Mouse (Mus musculus) erythroblast, embryonic 14.5 days (primary cell): ENCODE measurements around the gene Celf6. TPM values are rescaled to one million over a fixed set of nuclear protein-coding genes. Genes with fewer than 3 reads are reported as not detected.

ENCODE experiments used
- H3K27me3 ChIP-seq: 2 replicates; pipeline ENCODE4 v1.6.1; 2012; ENCODE audit warnings: inconsistent platforms; ENCODE audit not compliant: control insufficient read depth
- H3K36me3 ChIP-seq: 2 replicates; pipeline ENCODE4 v1.6.1; 2012; ENCODE audit warnings: mild to moderate bottlenecking, inconsistent platforms; ENCODE audit not compliant: control insufficient read depth
- H3K4me1 ChIP-seq: 2 replicates; pipeline ENCODE4 v1.6.1; 2012; ENCODE audit warnings: inconsistent platforms; ENCODE audit not compliant: control insufficient read depth
- H3K4me3 ChIP-seq: replicated peaks from 2 replicates; pipeline ENCODE3; 2012; ENCODE audit warnings: moderate library complexity, mild to moderate bottlenecking, inconsistent platforms
- H3K9me3 ChIP-seq: 2 replicates; pipeline ENCODE4 v1.6.1; 2012; ENCODE audit warnings: low read length, inconsistent platforms, mixed read lengths; ENCODE audit not compliant: control insufficient read depth
- GATA1 ChIP-seq: IDR thresholded peaks from 2 replicates; pipeline ENCODE4 v1.6.1; 2012; ENCODE audit warnings: low read length, inconsistent platforms, mixed read lengths
- TAL1 ChIP-seq: IDR thresholded peaks from 3 replicates; pipeline ENCODE4 v1.6.1; 2012; ENCODE audit warnings: low read length, inconsistent platforms, mixed read lengths
- polyA plus RNA-seq: library from polyadenylated mRNA; stranded (reverse); fragments of >175 nt; gene quantifications from 2 replicates; pipeline ENCODE4 v1.2.3, GENCODE M21; 2012

The Celf6 gene
- polyA plus RNA-seq: not detected in 2 replicates

- no peak for TF ChIP-seq TAL1
- no peak; the same call in 1 of the 2 replicates for TF ChIP-seq GATA1
- Histone ChIP-seq H3K36me3 (no peaks in the 10 kb centered on the region), H3K9me3 (no peaks in the 10 kb centered on the region), H3K4me1 (peaks cover 15% of the 10 kb centered on the region), H3K4me3 (peak within 1 kb of the TSS; percentile 58), H3K27me3 (peaks cover 69% of the 10 kb centered on the region)
Measured at GRCm38 (mm10) chr9:59577844-59578504, at the start of gene Celf6. Gene Celf6, plus strand, starts transcription at chr9:59577917.

- no peak overlapping the region for H3K4me3 ChIP-seq
- no peaks in the 10 kb centered on the region for H3K9me3 ChIP-seq
- no peaks in the 10 kb centered on the region; the same call in 1 of the 2 replicates for H3K27me3 ChIP-seq
- H3K4me1 ChIP-seq: peaks cover 2% of the 10 kb centered on the region; the same call in 1 of the 2 replicates
- TF ChIP-seq GATA1 (no peak), TAL1 (no peak)
- no peaks in the 10 kb centered on the region for H3K36me3 ChIP-seq
Measured at GRCm38 (mm10) chr9:59528274-59528673, 49.4 kb upstream of the Celf6 start.

DNA sequence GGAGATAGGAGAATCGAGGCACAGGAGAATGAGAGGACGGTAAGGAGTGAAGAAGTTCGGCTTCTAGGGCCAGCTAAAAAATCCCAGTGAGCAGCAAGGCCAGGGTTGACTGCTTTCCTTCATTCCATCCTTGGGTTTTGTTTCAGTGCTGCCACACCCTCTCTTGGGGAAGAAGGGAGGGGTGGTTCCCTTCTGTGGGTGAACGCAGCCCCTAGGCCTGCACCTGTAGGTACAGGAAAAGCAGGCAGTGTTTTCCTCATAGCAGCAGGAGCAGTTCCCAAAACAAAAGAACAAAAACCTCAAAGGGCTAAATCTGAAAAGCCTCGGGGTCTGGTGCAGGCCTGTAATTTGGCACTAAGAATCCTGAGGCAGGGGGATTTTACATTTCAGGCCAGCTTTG is 46.1 kb upstream of the Celf6 start:
- Histone ChIP-seq H3K4me3 (no peak overlapping the region), H3K36me3 (no peaks in the 10 kb centered on the region), H3K27me3 (no peaks in the 10 kb centered on the region; the same call in none of the 2 replicates), H3K4me1 (peaks cover 2% of the 10 kb centered on the region; the same call in 1 of the 2 replicates), H3K9me3 (no peaks in the 10 kb centered on the region)
- TF ChIP-seq TAL1 (no peak), GATA1 (no peak)

DNA sequence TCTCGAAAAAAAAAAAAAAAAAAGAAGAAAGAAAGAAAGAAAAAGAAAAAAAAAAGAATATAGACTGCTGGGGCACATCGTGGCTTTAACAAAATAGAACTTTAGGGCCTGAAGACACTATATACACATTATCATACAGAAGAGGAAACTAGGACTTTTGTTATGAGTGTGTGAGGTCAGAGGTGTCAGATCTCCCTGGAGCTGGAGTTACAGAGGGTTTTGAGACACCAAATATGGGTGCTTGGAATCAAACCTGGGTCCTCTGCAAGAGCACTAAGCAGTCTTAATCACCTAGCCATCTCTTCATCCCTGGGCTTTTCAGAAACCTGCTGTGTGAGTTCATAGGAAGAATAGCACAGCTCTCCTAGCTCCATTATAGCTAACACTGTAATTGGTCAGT is 44.3 kb upstream of the Celf6 start:
- Histone ChIP-seq H3K9me3 (no peaks in the 10 kb centered on the region), H3K4me1 (no peaks in the 10 kb centered on the region), H3K4me3 (no peak overlapping the region), H3K36me3 (no peaks in the 10 kb centered on the region), H3K27me3 (peaks cover 9% of the 10 kb centered on the region)
- TF ChIP-seq GATA1: no peak
- TF ChIP-seq TAL1: no peak

GRCm38 (mm10) chr9:59533889-59534288 is 43.8 kb upstream of the Celf6 start:
- H3K4me1 ChIP-seq: no peaks in the 10 kb centered on the region
- no peak overlapping the region for H3K4me3 ChIP-seq
- peaks cover 11% of the 10 kb centered on the region for H3K27me3 ChIP-seq
- no peaks in the 10 kb centered on the region for H3K36me3 ChIP-seq
- no peaks in the 10 kb centered on the region for H3K9me3 ChIP-seq
- TF ChIP-seq GATA1 (no peak), TAL1 (no peak)

DNA sequence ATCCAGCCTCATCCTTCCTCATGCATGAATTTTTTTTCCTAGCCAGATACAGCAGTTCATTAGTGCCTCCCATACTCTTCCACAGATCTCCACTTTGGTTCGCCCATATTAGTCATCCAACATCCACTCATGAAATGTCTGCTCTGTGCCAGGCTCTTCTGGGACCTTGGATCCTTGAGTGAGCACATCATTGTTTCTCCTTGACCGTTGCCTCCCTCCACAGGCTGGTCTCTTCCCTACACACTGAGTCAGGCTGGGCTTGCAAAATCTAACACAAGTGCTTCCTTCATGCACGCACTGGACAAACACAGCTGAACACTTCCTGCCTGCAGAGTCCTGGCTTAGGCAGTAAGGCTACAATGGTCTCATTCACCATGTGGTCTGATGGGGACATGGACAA is 40.1 kb upstream of the Celf6 start:
- H3K9me3 ChIP-seq: no peaks in the 10 kb centered on the region
- TF ChIP-seq TAL1: no peak
- TF ChIP-seq GATA1: no peak
- no peak overlapping the region for H3K4me3 ChIP-seq
- H3K36me3 ChIP-seq: no peaks in the 10 kb centered on the region
- H3K4me1 ChIP-seq: peaks cover 16% of the 10 kb centered on the region
- peaks cover 30% of the 10 kb centered on the region for H3K27me3 ChIP-seq

DNA sequence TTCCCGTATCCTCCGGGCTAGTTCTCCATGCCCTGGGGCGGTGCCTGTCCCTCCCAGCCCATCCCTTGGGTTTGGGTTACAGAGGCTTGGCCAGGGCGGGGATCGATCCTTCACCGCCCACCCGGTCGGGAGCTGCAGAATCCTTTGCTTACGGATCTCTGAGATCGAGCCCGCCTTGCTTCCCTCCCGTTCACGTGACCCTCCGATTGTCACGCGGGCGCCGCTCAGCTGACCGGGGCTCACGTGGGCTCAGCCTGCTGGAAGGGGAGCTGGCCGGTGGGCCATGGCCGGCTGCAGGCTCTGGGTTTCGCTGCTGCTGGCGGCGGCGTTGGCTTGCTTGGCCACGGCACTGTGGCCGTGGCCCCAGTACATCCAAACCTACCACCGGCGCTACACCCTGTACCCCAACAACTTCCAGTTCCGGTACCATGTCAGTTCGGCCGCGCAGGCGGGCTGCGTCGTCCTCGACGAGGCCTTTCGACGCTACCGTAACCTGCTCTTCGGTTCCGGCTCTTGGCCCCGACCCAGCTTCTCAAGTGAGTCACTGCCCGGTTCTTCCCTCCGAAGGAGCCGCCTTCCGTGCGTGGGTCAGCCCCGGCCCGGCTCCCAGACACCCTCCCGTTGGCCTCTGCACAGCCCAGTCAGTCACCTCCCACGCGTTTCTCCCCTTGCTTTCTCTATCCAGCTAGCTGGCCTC is 38.1 kb upstream of the Celf6 start, which contains the start of the genes Hexa and Tmem202:
TSS of gene Hexa (plus strand) at position 100 of the 697 bp plus-strand sequence.
TSS of gene Tmem202 (minus strand) at position 407 of the 697 bp plus-strand sequence.
- Histone ChIP-seq H3K27me3 (peaks cover 30% of the 10 kb centered on the region), H3K4me3 (peak within 1 kb of the TSS; percentile 66), H3K9me3 (no peaks in the 10 kb centered on the region), H3K36me3 (no peaks in the 10 kb centered on the region), H3K4me1 (peaks cover 16% of the 10 kb centered on the region)
- no peak for TF ChIP-seq TAL1
- no peak for TF ChIP-seq GATA1

- no peaks in the 10 kb centered on the region for H3K36me3 ChIP-seq
- peaks cover 16% of the 10 kb centered on the region for H3K4me1 ChIP-seq
- H3K4me3 ChIP-seq: no peak overlapping the region
- H3K27me3 ChIP-seq: peaks cover 30% of the 10 kb centered on the region
- no peak for TF ChIP-seq TAL1
- no peaks in the 10 kb centered on the region for H3K9me3 ChIP-seq
Measured at GRCm38 (mm10) chr9:59541617-59542016, 36.1 kb upstream of the Celf6 start.

- H3K4me1 ChIP-seq: peaks cover 16% of the 10 kb centered on the region
- H3K36me3 ChIP-seq: no peaks in the 10 kb centered on the region
- no peaks in the 10 kb centered on the region for H3K9me3 ChIP-seq
- H3K4me3 ChIP-seq: no peak overlapping the region
- H3K27me3 ChIP-seq: peaks cover 25% of the 10 kb centered on the region
- TF ChIP-seq GATA1: no peak; the same call in 1 of the 2 replicates
- no peak for TF ChIP-seq TAL1
Measured at GRCm38 (mm10) chr9:59542766-59543324, 34.9 kb upstream of the Celf6 start.
